Mouse (Mus musculus) small intestine, adult 2 months (tissue): Measurements from ENCODE around the gene Vmn2r87. TPM values are rescaled to one million over a fixed set of nuclear protein-coding genes. Genes with fewer than 3 reads are reported as not detected.
"Not testable (repeated sequence)": the region's sequence is repeated elsewhere in the genome, so short reads cannot be mapped to it uniquely, and the experiment has no call there.

ENCODE experiments used
- H3K27ac ChIP-seq: fragments of 200-500 bp; 2 replicates; pipeline ENCODE4 v1.5.1; 2012; ENCODE audit warnings: low read depth, low read length, control low read depth, inconsistent platforms; ENCODE audit not compliant: insufficient read depth
- H3K27me3 ChIP-seq: fragments of 200-500 bp; 2 replicates; pipeline ENCODE4 v1.6.1; 2012; ENCODE audit warnings: mild to moderate bottlenecking, moderate library complexity, low read length, inconsistent platforms; ENCODE audit not compliant: control insufficient read depth, insufficient read depth
- H3K36me3 ChIP-seq: fragments of 200-500 bp; 2 replicates; pipeline ENCODE4 v1.6.1; 2012; ENCODE audit warnings: mild to moderate bottlenecking, low read length, control low read depth, inconsistent platforms; ENCODE audit not compliant: control insufficient read depth, insufficient read depth
- H3K4me1 ChIP-seq: fragments of 200-500 bp; 2 replicates; pipeline ENCODE4 v1.6.1; 2012; ENCODE audit warnings: low read length, inconsistent platforms, mixed read lengths; ENCODE audit not compliant: control insufficient read depth, insufficient read depth, insufficient read length
- H3K4me3 ChIP-seq: fragments of 200-500 bp; 2 replicates; pipeline ENCODE4 v1.5.1; 2012; ENCODE audit warnings: low read depth, mild to moderate bottlenecking, control low read depth, inconsistent platforms, low read length, moderate library complexity
- WGBS: fragments of 180-500 bp; shearing (Covaris S2); methylation state at CpG from one replicate; pipeline ENCODE4 v1.1.7; 2018; 5-methylcytosine and 5-hydroxymethylcytosine counted together
- polyA plus RNA-seq: library from polyadenylated mRNA; depleted of rRNA; stranded (reverse); fragments of >200 nt; gene quantifications from 2 replicates; pipeline ENCODE4 v1.2.3, GENCODE M21; 2012; rRNA removed

The Vmn2r87 gene
- polyA plus RNA-seq, 1 experiment, result not detected

DNA sequence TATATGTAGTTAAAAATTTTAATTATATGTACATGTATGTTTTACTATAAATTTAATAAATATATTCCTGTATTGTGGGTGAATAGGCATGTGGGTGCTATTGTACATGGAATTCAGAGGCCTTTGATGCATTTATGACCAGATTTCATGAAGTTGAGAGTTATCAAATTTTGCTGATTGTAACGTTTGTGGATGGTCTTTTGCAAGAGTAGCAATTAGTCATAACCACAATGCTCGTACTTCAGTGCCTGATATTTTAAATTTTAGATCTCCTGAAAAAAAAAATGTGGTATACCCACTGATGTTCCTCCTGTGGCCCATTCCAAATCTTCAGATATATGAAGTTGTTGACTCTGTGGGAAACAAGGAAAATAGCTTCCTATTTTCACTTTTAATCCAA, 74.8 kb downstream of the Vmn2r87 start:
- H3K4me3 ChIP-seq, H3K4me1 ChIP-seq, H3K27me3 ChIP-seq, H3K36me3 ChIP-seq, H3K27ac ChIP-seq: not testable (repeated sequence)
- 55% methylated on average over 2 of the region's 2 CpGs for WGBS

Other genes with a start within 250 kb of the Vmn2r87 start
- gene Neurod4, start 217.2 kb downstream of the Vmn2r87 start, polyA plus RNA-seq, result not detected in 2 replicates
- gene Tespa1, start 174.5 kb downstream of the Vmn2r87 start, polyA plus RNA-seq, result 0.11 and 0.25 TPM in 2 replicates
- not detected in 2 replicates for gene Vmn2r84, start 103.1 kb downstream of the Vmn2r87 start, polyA plus RNA-seq
- gene Vmn2r85, start 67.7 kb downstream of the Vmn2r87 start, polyA plus RNA-seq, result not detected in 2 replicates
- gene Vmn2r86, start 41.3 kb downstream of the Vmn2r87 start, polyA plus RNA-seq, result not detected in 2 replicates